Mouse (Mus musculus): ENCODE results near the gene Rabgap1l. TPM values are rescaled to one million over a fixed set of nuclear protein-coding genes. Genes with fewer than 3 reads are reported as not detected.

The Rabgap1l gene
- polyA plus RNA-seq (2015; fragmentation: Nextera tagmentation; extraction: Ambion mirVana), result 23.2 and 25.6 TPM in 2 replicates

- Histone ChIP-seq H3K4me2 (replicated peaks; ENCODE audit: low read depth) (peak within 1 kb of the TSS; percentile 90), H3K36me3 (ENCODE audit: control insufficient read depth, insufficient read depth) (no peaks in the 10 kb centered on the region), H3K9me3 (ENCODE audit: control insufficient read depth) (no peaks in the 10 kb centered on the region), H3K27me3 (replicated peaks; ENCODE audit: control insufficient read depth, insufficient read depth, low read length) (no peaks in the 10 kb centered on the region), H3K9ac (ENCODE audit: low read depth, low read length) (peak within 1 kb of the TSS; percentile 98), H3K4me1 (replicated peaks; ENCODE audit: control insufficient read depth, insufficient read depth, low read length) (no peaks in the 10 kb centered on the region), H3K27ac (ENCODE audit: low read depth, low read length) (peak within 1 kb of the TSS; percentile 91), H3K4me3 (ENCODE audit: low read depth, low read length) (peak within 1 kb of the TSS; percentile 99)
- WGBS, result under 1% methylated on average over 42 of the region's 67 CpGs
- ATAC-seq, result peak; percentile 93
- no peak for TF ChIP-seq CTCF (IDR thresholded peaks at IDR 0.05; ENCODE audit: low read depth)
These were observed at the start of gene Rabgap1l for GRCm38 (mm10) chr1:160792686-160793355. Gene Rabgap1l, minus strand, starts transcription at chr1:160793211.

DNA sequence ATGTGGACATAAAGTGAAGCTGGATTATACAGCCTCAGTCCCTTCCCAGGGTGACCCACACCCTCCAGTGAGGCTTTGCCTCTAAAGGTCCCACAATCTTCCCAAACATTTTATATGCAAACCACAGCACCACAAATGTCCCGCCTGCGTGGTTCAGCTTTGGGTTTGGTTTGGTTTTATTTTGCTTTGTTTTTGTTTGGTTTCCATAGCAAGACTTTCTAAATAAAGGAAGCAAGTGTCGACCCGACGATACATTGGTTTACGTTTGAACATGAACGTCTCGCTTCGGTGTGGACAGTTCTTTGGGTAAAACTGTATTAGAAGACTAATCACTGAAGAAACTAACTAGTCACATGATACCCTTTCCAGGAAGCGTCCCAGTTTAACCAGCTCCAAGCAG is 49.6 kb upstream of the Rabgap1l start:
- 58% methylated on average over 10 of the region's 10 CpGs for WGBS
- Histone ChIP-seq H3K4me2 (replicated peaks; ENCODE audit: low read depth) (no peak overlapping the region), H3K27ac (ENCODE audit: low read depth, low read length) (no peak overlapping the region), H3K36me3 (ENCODE audit: control insufficient read depth, insufficient read depth) (no peaks in the 10 kb centered on the region), H3K9ac (ENCODE audit: low read depth, low read length) (no peak overlapping the region), H3K27me3 (replicated peaks; ENCODE audit: control insufficient read depth, insufficient read depth, low read length) (no peaks in the 10 kb centered on the region), H3K4me1 (replicated peaks; ENCODE audit: control insufficient read depth, insufficient read depth, low read length) (no peaks in the 10 kb centered on the region), H3K4me3 (ENCODE audit: low read depth, low read length) (no peak overlapping the region), H3K9me3 (ENCODE audit: control insufficient read depth) (no peaks in the 10 kb centered on the region)
- no peak for ATAC-seq
- no peak for TF ChIP-seq CTCF (IDR thresholded peaks at IDR 0.05; ENCODE audit: low read depth)

GRCm38 (mm10) chr1:160840618-160841017 is 47.6 kb upstream of the Rabgap1l start:
- ATAC-seq, result no peak
- H3K9me3 ChIP-seq (ENCODE audit: control insufficient read depth), result no peaks in the 10 kb centered on the region
- no peak overlapping the region for H3K27ac ChIP-seq (ENCODE audit: low read depth, low read length)
- H3K27me3 ChIP-seq (replicated peaks; ENCODE audit: control insufficient read depth, insufficient read depth, low read length), result no peaks in the 10 kb centered on the region
- no peak overlapping the region for H3K4me2 ChIP-seq (replicated peaks; ENCODE audit: low read depth)
- H3K4me3 ChIP-seq (ENCODE audit: low read depth, low read length), result no peak overlapping the region
- H3K9ac ChIP-seq (ENCODE audit: low read depth, low read length), result no peak overlapping the region
- no peak for TF ChIP-seq CTCF (IDR thresholded peaks at IDR 0.05; ENCODE audit: low read depth)
- H3K36me3 ChIP-seq (ENCODE audit: control insufficient read depth, insufficient read depth), result no peaks in the 10 kb centered on the region
- no peaks in the 10 kb centered on the region for H3K4me1 ChIP-seq (replicated peaks; ENCODE audit: control insufficient read depth, insufficient read depth, low read length)
- WGBS, result 51% methylated on average over 5 of the region's 5 CpGs

GRCm38 (mm10) chr1:160839095-160839494 is 46.1 kb upstream of the Rabgap1l start:
- H3K9ac ChIP-seq (ENCODE audit: low read depth, low read length), result no peak overlapping the region
- H3K27me3 ChIP-seq (replicated peaks; ENCODE audit: control insufficient read depth, insufficient read depth, low read length), result no peaks in the 10 kb centered on the region
- ATAC-seq, result no peak
- H3K4me1 ChIP-seq (replicated peaks; ENCODE audit: control insufficient read depth, insufficient read depth, low read length), result no peaks in the 10 kb centered on the region
- H3K27ac ChIP-seq (ENCODE audit: low read depth, low read length), result no peak overlapping the region
- no peak for TF ChIP-seq CTCF (IDR thresholded peaks at IDR 0.05; ENCODE audit: low read depth)
- no peak overlapping the region for H3K4me3 ChIP-seq (ENCODE audit: low read depth, low read length)
- H3K9me3 ChIP-seq (ENCODE audit: control insufficient read depth), result no peaks in the 10 kb centered on the region
- H3K4me2 ChIP-seq (replicated peaks; ENCODE audit: low read depth), result no peak overlapping the region
- H3K36me3 ChIP-seq (ENCODE audit: control insufficient read depth, insufficient read depth), result no peaks in the 10 kb centered on the region
- whole genome bisulfite sequencing, result 54% methylated on average over 4 of the region's 4 CpGs

DNA sequence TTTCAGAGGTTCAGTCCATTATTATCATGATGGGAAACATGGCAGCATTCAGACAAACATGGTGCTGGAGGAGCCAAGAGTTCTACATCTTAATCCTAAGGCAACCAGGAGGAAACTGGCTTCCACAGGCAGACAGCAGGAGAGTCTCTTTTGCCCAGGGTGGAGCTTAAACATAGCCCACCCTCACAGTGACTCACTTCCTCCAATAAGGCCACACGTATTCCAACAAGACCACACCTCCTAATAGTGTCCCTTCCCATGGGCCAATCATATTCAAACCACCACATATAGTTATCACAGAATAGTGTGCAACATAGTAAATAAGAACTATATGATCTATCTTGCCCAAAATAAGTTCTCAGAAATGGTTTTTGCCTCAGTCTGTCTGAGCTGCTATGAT is 41.4 kb upstream of the Rabgap1l start:
- H3K4me3 ChIP-seq (ENCODE audit: low read depth, low read length), result no peak overlapping the region
- H3K4me2 ChIP-seq (replicated peaks; ENCODE audit: low read depth), result no peak overlapping the region
- WGBS, result 72% methylated on average over 1 of the region's 1 CpGs
- H3K27me3 ChIP-seq (replicated peaks; ENCODE audit: control insufficient read depth, insufficient read depth, low read length), result no peaks in the 10 kb centered on the region
- H3K27ac ChIP-seq (ENCODE audit: low read depth, low read length), result no peak overlapping the region
- no peak overlapping the region for H3K9ac ChIP-seq (ENCODE audit: low read depth, low read length)
- no peak for ATAC-seq
- H3K4me1 ChIP-seq (replicated peaks; ENCODE audit: control insufficient read depth, insufficient read depth, low read length), result no peaks in the 10 kb centered on the region
- TF ChIP-seq CTCF (IDR thresholded peaks at IDR 0.05; ENCODE audit: low read depth), result no peak
- no peaks in the 10 kb centered on the region for H3K36me3 ChIP-seq (ENCODE audit: control insufficient read depth, insufficient read depth)
- no peaks in the 10 kb centered on the region for H3K9me3 ChIP-seq (ENCODE audit: control insufficient read depth)

- Histone ChIP-seq H3K4me3 (ENCODE audit: low read depth, low read length) (no peak overlapping the region), H3K4me2 (replicated peaks; ENCODE audit: low read depth) (no peak overlapping the region), H3K4me1 (replicated peaks; ENCODE audit: control insufficient read depth, insufficient read depth, low read length) (no peaks in the 10 kb centered on the region), H3K27me3 (replicated peaks; ENCODE audit: control insufficient read depth, insufficient read depth, low read length) (no peaks in the 10 kb centered on the region), H3K9me3 (ENCODE audit: control insufficient read depth) (no peaks in the 10 kb centered on the region), H3K36me3 (ENCODE audit: control insufficient read depth, insufficient read depth) (no peaks in the 10 kb centered on the region), H3K9ac (ENCODE audit: low read depth, low read length) (no peak overlapping the region), H3K27ac (ENCODE audit: low read depth, low read length) (no peak overlapping the region)
- TF ChIP-seq CTCF (IDR thresholded peaks at IDR 0.05; ENCODE audit: low read depth), result no peak
- ATAC-seq, result no peak
- 84% methylated on average over 9 of the region's 9 CpGs for WGBS
These were observed 39.4 kb upstream of the Rabgap1l start for GRCm38 (mm10) chr1:160832267-160833021.
